Mouse (Mus musculus) granulocyte monocyte progenitor cell, adult 5-6 weeks (primary cell): ENCODE measurements at regions not wholly inside any gene's neighbourhood (a gene's known extent, or its start where the extent isn't known, plus 50 kb on each side); places are given as distances from the start of the nearest gene placed in this dataset.

ENCODE experiments used
- ATAC-seq: replicated peaks from 2 replicates; pipeline ENCODE4 v1.8.0; 2016; ENCODE audit warnings: mild to moderate bottlenecking, moderate TSS enrichment, inconsistent platforms; ENCODE audit not compliant: poor library complexity, severe bottlenecking

GRCm38 (mm10) chr6:93509857-93510256 lies 566.6 kb upstream of the Adamts9 start:
- no peak for ATAC-seq

DNA sequence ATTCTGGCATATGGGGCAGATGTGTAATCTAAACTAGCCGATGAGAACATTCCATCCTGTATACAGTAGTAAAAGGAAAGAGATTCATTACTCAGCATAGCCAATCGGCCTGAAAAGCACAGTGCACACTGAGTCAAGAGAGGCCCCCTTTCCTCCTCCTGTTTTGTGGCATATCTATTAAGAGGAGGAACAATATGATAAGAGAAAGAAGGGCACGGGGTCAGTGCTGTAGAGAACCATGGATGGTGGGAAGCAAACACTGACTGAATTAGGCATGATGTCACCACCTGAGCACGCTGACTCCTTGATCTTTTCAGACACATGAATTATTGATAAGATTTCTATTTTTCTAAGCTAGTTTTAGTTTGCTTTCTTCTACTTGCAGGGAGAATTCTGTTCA lies 554.5 kb upstream of the Adamts9 start:
- no peak for ATAC-seq

- ATAC-seq: no peak
Observed at GRCm38 (mm10) chr6:93488441-93488955, 545.2 kb upstream of the Adamts9 start.

- no peak for ATAC-seq
Observed at GRCm38 (mm10) chr6:93478521-93478920, 535.2 kb upstream of the Adamts9 start.

GRCm38 (mm10) chr6:93474981-93475380 lies 531.7 kb upstream of the Adamts9 start:
- no peak for ATAC-seq

GRCm38 (mm10) chr6:93467867-93468266 lies 524.6 kb upstream of the Adamts9 start:
- ATAC-seq: no peak

- ATAC-seq: no peak
Observed at GRCm38 (mm10) chr6:93462861-93463260, 519.6 kb upstream of the Adamts9 start.

GRCm38 (mm10) chr6:93461374-93461773 lies 518.1 kb upstream of the Adamts9 start:
- no peak for ATAC-seq

- ATAC-seq: no peak
Observed at GRCm38 (mm10) chr6:93457613-93458012, 514.3 kb upstream of the Adamts9 start.

- no peak for ATAC-seq
Observed at GRCm38 (mm10) chr6:93456383-93457033, 513.2 kb upstream of the Adamts9 start.

DNA sequence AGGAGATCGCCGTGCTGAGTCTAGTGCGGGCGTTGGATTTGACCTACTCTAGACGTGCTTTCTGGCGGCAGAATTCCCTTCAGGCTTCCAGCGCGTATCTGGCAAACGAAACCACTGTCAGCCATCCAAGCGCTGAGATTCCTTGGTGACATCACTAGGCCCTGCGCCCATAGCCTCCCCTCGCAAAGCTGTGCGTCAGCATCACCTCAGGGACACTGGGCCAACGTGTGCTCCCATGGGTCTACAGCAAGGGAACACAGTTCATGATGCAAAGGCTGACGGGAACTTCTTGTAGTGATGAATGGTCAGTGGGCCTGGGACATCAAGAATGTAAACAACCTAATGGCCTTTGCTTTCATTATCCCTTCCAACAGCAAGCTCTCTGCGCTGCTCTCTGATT lies 502.3 kb upstream of the Adamts9 start:
- no peak for ATAC-seq

GRCm38 (mm10) chr6:93445124-93445523 lies 501.8 kb upstream of the Adamts9 start:
- no peak for ATAC-seq

DNA sequence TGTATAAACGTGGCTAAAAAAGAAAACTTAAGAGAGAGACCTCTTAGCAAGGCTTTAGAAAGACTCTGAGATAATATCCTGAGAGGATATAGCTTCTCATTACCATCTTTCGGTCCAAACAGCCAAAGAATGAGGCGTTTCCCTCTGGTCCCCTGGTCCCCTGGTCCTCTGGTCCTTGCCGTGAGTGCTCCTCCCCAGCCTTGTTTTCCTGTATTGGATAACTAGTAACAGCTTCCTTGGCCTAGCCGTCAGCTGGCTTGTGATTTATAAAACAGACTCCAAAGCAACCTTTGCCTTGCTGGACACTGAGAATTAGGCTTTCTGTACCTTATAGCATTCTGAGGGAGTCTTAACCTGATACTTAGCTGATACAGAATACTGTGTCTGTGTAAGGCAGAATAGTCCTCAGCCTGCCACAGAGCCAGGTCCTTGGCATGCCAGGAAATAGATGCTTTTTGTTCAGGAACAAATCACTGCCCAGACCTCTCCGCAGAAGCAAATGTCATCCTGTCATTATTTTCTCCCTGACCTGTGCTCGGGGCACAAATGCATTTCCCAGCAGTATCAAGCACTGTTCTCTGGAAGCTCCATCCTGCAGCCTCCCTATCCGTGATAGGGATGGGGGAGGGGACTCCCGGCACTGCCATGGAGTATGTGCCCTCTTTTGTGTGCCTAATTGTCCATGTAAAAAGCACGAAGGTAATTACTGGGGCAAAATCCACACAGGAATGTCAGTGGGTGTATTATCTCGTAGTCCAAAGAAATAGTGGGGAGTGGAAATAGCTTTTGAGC lies 500.7 kb upstream of the Adamts9 start:
- no peak for ATAC-seq

GRCm38 (mm10) chr6:93433446-93433845 lies 490.2 kb upstream of the Adamts9 start:
- ATAC-seq: no peak

DNA sequence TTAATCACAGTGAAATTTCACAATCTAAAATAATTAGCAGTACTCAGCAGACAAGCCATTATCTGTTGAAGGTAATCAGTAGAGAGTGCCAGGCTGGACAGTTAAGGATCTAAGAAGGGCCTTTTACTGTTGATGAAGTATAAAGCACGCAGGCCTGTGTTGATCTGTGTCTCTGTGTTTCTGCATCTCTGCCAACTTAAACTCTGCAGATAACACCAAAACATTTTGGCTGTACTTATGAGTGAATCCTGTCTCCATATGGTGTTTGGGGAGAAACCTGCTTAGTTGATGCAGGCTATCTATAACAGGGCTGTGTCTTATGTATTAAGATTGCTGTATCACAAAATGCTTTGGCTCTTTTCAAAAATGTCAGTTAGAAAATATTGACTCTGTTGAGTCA lies 482.8 kb upstream of the Adamts9 start:
- ATAC-seq: no peak

- ATAC-seq: no peak
Observed at GRCm38 (mm10) chr6:93422906-93423305, 479.6 kb upstream of the Adamts9 start.

GRCm38 (mm10) chr6:93422253-93422652 lies 479.0 kb upstream of the Adamts9 start:
- no peak for ATAC-seq

DNA sequence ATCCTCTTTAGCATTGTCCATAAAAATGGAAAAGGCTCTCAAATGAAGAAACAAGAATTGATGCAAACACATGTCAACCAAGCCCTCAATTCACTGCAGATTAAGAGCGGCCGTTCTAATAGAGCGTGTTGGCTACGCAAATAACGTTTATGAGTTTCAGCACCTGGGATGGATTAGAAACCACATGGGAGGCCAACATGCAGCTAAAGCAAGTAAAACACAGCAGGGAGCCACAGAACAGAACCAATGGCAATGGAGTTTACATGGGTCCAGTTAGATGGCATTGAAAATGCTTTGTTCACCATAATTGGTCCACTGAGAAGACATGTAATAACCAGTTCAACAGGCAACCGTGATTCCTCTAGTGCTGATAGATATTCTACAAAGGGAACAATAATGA lies 474.3 kb upstream of the Adamts9 start:
- ATAC-seq: no peak

- no peak for ATAC-seq
Observed at GRCm38 (mm10) chr6:93416006-93416405, 472.7 kb upstream of the Adamts9 start.

DNA sequence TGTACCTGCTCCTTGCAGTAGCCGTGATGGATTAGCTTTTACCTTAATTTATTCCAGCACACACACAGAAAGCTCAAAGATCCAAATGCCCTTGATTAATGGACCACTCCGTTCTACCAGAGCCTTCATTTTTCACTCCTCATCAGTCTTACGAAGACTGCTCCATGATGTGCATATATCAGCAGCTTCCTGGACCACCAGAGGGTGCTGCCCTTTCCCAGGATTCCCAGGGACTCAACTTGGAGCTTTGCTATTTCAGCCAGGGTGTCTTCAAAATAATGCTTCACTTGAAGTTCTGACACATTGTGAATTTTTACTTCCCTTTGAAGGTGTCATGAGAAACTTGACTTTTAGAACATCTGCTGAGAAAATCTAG lies 467.8 kb upstream of the Adamts9 start:
- ATAC-seq: no peak

DNA sequence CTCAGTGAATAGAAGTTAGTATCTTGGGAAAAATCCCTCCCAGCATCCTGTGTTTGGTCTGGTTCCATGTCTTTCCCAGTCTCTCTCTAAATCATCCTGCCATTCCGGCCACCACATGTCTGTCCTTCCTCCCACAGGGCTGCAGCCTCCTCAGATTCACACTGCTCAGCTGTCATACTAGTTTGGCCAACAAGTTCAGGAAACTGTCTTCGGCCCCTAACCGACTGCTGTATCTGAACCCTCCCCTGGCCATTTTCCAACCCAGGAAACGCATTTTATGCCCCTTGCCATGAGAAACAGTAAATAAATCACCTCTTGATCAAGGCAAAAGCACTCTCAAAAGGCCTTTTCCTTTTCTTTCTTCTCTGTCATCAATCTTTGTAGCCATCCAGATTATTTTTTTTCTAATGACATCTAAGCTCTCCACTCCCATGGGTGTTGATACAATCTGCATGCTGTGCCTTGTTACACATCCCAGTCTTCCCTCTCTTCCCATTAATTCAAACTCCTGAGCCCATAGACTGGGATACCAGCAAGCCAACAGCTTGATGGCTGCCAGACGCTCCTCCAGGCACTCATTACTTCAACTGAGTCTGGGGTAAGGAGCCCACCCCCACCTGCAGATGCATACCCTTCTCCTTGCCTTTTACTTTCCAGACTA lies 467.3 kb upstream of the Adamts9 start:
- no peak for ATAC-seq
